Mouse (Mus musculus) heart, postnatal 0 days (tissue): ENCODE data around the gene Tspan17.

Source experiments
- CTCF ChIP-seq: IDR thresholded peaks from 2 replicates; pipeline ENCODE4 v1.5.1; 2016; ENCODE audit warnings: antibody characterized with exemption, control low read depth, low read depth
- EP300 ChIP-seq: IDR thresholded peaks from 2 replicates; pipeline ENCODE4 v1.6.1; 2016; ENCODE audit warnings: antibody characterized with exemption, low read depth

DNA sequence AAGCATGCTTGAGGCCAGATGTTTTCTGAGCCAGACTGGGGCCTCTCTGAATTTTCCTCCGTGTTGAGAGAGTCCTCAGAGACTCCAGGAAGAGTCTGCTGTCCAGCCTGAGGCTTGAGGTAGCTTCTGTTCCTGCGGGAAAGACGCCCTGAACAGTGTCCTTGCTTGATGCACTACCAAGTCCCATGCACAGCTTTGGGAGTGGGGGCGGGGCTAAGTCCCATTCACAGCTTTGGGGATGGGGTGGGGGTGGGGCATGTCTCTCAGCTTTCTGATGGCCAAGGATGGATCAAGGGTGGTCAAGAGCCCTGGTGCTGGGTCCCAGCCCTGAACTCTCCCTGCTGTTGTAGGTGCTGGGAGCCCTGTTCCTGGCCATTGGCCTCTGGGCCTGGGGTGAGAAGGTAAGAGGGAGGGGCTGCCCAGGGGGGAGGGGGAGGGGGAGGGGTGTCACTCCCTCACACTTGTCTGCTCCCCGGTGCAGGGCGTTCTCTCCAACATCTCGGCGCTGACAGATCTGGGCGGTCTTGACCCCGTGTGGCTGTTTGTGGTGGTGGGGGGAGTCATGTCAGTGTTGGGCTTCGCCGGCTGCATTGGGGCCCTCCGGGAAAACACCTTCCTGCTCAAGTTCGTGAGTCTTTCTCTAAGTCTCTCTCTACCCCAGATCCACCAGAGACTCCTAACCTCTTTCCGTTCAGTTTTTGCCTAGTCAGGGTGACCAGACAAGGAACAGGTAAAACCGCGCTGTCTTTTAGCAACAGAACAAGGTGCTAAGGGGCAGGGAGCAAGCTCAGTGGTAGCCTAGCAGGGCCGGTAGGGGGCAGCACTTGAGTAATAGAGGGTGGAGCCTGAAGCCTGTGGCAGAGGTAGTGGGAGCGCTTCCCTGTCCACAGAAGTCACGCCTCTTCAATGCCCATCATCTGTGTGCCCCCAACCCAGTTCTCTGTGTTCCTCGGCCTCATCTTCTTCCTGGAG, 3.4 kb downstream of the Tspan17 start:
- peak; percentile 15; the same call in 1 of the 2 replicates for TF ChIP-seq CTCF
- TF ChIP-seq EP300 = no peak
